Mouse (Mus musculus) urinary bladder, postnatal 36 days (tissue): ENCODE results near the gene Setdb2.
"Not testable (repeated sequence)": the region's sequence is repeated elsewhere in the genome, so short reads cannot be mapped to it uniquely, and the experiment has no call there.

Experiments used
- DNase-seq, 2 experiments: peaks; one replicate each; pipeline ENCODE4 v3.0.0; 2022; ENCODE audit warnings: low spot score in 2 of 2, mixed read lengths in 1 of 2

The Setdb2 gene

DNA sequence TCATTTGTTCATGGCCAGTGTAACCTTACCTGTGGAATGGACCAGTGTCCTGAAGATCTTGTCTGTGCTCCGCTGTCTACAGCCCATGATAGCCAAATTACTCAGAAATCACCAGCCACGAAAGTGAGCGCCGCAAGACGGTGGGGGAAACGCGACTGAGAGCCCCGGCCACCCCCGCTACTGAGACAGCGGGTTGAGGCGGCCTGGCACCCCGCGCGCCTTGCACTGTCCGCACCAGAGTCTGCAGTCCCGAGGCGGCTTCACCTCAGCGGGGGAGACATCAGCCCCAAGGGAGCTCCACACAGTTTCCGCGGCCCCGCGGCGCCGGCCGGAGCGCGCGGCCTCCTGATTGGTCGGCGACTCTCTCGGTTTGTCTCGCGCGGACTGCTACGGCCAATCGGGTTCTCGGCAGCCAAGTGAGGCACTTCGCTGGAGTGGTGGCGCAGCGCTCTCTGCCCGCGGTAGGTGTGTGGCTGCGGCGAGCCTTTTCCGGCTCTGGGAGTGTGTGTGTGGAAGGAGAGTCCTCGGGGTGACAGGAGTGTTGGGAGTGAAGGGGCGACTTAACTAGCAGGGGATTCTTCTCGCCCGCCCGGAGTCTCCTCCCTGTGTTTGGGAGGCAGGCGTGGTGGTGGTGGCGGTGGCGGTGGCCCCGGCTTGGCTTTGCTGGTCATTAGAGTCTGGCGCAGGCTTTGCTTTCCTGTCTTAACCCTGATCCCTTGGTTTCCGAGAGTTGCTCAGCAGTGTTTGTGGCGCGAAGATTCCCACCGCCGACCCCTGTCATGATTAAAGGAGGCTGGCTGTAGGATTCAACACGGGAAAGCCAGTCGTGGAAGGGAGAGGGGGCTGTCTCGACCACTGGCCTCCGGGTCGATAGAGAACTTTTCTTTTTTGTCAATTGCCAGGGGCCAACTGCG is at the start of gene Setdb2, which contains the start of gene Cab39l:
Gene Setdb2 (minus strand): TSS at position 327 of the 914 bp plus-strand sequence.
Gene Cab39l (plus strand): TSS at position 415 of the 914 bp plus-strand sequence.
- DNase-seq = peak; percentile 91 to 94

DNA sequence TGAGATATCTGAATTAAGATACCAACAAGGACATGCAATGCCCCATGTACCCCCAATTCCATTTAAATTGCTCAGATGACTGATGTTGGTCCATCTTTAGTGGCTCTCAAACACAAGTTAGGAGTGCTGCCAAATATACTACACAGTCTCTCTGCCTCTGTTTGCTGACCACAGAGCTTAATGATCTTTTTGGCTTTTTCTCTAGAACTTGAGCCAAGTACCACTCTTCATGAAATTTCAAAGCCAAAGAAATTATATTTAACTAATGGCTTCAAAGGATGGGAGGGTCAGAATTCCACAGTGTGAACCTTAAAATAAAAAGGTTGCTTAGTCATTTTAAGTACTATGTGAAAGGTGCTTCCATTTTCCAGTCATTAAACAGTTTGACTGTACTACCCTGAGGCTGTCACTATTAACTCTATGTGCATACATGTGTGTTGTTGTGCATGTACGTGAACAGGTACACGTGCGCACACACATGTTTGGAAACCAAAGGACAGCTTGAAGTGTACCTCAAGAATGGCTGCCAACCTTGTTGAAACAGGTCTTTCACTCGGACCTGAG is 44.6 kb upstream of the Setdb2 start:
- DNase-seq = no peak

DNA sequence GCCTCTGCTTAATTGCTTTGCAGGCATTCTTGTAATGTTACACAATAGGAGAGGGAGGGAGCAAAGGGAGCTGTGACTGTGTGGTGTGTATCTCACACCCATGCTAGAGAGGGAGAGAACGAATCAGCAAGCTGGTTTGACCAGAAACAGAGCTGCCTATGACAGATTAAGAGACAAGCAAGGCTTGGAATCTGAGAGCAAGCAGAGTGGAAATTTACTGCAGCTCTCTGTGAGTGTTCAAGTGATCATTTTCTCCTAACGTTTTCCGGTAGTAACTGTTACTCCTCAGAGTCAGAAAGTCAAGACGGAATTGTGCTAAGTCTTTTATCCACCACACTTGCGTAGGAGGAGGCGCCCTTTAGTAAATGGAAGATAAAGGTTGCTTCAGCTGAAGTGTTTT is 38.0 kb upstream of the Setdb2 start:
- DNase-seq = peak; percentile 32 to 35

DNA sequence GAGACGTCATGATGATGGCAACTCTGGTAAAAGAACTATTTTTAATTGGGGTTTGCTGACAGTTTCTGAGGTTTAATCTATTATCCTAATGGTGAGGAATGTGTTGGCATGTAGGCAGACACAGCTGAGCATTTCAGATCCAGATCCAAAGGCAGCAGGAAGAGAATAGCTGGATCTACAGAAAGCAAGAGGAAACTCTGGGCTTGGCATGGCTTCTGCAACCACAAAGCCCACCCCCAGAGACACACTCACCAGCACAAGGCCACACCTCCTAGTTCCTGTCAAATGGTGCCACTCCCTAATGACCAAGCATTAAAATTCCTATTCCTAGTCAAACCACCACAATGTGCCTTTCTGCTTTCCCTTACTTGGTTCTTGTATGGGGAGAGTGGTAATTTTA is 30.1 kb upstream of the Setdb2 start:
- DNase-seq = no peak

DNA sequence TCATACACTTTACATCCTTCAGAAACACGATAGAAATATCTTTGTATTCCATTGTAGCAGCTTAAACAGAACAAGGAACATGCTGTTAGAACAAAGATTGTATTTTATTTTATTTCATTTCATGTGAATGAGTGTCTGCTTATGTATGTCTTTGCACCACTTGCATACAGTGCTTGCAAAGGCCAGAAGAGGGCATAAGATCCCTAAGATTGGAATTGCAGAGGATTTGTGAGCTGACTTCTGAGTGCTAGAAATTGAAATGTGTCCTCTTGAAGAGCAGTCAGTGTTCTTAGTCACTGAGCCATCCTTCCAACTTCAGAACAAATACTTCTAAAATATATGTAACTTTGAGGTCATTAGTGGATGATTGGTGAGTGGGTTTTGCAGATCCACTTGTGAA is 27.1 kb upstream of the Setdb2 start:
- no peak for DNase-seq

DNA sequence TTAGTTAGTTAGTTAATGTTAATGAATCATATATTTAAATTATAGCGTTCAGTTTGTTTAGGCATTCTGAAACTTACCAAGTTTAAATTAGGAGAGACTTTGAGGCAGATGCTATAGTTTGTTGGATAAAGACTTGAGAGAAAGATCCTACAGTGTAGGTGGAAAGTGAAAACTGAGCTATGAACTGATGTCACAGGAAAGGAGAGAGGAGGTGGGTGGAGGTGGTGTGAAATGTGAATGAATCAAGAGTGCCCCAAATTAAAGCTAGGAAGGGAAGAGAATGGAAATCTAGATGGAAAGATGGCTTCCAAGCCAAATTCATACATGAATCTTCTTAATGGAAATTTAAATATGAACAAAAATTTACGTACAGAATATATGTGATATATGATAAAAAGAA is 25.8 kb upstream of the Setdb2 start:
- no peak for DNase-seq

DNA sequence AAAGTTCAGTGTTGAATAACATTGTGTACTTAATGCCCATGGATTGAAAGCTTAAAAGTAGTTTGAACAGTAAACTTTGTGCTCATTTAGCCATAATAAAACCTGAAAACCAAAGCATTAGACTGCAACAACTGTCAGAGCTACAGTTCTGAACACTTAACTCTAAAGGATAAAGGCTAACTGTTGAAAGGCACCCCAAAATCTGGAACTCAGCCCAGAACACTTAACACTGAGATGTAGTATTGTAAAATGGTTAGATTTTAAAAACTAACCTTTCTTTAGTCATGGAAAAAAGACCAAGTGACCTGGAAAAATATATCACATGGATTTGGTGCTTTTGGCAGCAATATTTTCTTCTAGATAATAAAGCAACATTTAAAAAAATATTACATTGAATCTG is 7.3 kb upstream of the Setdb2 start:
- no peak for DNase-seq

DNA sequence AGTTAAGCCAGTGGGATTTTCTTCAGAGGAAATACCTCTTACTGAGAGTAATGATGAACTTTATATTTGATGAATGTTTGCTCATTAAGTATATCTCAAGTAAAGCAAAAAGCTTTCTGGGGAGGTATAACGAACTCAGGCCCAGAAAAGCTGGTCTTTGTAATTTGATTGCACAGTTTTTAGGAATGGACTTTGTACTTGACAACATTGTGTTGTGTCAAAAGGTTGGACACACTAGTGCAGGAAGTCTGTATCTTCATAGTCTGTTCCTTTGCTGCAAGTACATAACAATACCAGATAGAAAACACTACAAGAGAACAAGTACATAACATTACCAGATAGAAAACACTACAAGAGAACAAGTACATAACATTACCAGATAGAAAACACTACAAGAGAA is 4.7 kb upstream of the Setdb2 start:
- DNase-seq = no peak

DNA sequence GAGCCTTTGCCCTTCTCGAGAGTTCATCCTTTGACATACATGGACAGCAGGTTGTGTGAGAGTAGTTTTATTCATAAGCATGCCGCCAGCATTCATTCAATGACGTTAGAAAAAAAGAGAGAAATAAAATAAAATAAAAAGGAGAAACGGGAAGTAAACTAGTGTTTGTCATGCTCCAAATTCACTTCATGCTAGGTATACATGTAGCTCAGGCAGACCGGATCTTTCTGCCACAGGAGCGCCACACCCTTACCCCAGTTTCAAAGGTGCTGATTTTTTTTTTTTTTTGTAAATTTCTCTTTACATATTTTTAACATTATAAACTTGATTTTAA is 755 bp upstream of the Setdb2 start:
- DNase-seq = no peak

DNA sequence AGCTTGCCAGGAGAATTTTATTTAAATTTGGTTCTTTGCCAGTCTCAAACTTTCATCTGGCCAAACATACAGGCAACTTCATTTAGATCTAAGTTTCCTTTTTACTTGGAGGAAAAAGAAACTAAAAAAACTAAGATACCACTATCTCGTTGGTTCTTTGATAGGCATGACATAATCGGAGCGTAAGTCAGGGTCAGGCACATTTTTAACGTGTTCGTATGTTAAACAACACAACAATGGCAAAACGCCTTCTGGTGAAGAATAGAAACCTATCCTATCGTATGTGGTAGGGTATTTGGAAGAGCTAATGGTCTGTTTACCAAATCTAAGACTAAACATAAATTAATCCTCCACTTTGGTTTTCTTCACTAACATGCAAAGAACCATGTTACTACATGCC is 645 bp downstream of the Setdb2 start:
- DNase-seq = no peak

DNA sequence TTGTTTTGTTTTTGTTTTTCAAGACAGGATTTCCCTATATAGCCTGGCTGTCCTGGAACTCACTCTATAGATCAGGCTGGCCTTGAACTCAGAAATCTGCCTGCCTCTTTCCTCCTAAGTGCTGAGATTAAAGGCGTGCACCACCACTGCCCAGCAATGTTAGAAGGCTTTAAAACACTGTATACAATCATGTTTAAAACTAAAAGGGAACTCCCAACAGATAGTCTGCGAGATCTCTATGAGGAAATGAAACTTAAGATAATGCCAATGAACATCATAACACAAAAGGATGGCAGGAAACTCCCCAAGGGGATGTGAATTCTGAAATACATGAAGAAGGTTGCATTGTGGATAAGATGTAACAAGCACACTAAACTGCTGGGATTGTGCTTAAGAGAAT is 2.2 kb downstream of the Setdb2 start:
- DNase-seq = no peak

DNA sequence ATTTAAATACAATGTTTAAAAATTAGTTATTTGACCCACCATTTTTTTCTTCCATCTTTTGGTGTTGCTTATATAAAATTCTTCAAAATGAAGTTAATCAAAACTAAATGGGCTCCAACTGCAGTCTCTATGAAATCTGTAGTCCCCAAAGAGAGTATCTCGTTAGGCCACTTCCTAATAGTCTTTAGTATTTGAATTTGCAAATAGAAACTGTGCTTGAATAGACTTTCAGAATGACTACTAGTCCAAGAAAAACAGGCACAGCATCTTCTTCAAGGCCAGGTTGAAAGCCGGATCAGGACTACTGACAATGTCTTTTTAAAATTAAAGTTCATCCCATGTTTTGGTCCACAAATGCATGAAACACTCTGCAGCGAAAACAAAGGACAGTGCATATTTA is 3.3 kb downstream of the Setdb2 start:
- DNase-seq = no peak

DNA sequence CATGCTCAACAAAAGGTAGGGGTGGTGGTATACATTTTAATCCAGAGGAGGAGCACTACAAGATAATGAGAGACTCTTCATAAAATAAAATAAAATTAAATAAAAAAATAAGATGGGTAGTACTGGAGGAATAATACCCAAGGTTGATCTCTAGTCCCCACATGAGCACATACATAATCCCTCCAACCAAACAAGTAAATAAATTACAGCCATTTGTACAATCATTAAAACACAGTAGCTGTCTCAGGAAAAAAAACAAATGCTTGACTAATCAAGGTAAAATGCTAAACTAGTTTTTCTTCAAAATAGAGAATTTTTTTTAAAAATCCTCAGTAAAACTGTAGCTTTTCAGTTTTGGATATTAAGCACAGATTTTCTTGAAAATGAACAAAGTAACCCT is 5.5 kb downstream of the Setdb2 start:
- no peak for DNase-seq

DNA sequence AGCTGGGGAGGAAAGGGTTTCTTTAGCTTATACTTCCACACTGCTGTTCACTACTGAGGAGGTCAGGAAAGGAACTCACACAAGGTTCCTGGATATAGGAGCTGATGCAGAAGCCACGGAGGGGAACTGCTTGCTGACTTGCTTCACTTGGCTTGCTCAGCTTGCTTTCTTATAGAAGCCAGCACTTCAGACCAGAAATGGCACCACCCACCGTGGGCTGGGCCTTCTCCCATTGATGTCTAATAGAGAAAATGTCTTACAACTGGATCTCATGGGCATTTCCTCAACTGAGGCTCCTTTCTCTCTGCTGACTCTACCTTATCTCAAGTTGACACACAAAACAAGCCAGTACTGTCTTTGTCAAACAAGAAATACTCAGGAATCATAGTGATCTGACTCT is 6.8 kb downstream of the Setdb2 start:
- no peak for DNase-seq

DNA sequence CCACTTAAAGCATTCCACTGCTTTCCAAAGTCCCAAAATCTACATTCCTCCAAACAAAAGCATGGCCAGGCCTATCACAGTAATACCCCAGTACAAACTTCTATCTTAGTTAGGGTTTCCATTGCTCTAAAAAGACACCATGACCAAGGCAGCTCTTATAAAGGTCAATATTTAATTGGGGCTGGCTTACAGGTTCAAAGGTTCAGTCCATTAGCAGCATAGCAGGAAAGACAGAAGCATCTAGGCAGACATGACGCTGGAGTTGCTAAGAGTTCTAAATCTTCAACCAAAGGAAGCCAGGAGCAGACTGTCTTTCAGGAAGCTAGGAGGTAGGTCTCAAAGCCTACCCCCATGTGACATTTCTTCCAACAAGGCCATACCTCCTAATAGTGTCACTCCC is 10.1 kb downstream of the Setdb2 start:
- no peak for DNase-seq

DNA sequence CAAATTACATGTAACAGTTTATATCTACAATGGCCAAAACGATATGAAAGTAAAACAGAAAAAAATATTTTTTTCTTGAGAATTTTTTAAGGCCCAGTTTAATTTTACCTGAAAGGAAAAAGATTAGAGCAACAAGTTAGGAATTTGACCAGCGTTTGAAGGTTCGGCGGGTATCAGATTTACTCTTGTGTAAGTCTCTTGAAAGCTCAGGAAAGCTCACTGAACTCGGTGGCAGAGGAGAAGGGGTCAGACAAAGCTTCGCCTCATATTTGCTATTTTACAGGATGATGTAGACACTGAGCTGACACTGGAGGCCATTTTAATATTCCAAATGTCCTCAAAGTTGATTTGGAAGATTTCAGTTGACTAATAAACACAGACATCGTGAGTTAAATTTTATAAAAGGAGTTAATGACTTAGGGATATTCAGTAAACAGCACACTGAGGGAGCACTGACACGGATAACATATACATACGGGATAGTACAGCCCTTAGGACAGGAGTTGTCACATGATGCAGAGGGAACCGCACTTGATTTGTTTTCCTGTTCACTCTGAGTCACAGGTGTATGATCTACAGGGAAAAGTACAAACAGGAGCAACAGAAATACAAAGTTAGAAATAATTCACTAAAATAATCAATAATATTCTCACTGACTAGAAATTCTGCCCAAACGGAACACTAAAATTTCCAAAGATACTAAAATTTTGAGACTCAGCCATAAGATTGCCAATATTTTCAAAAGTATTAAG is 17.6 kb downstream of the Setdb2 start:
- no peak for DNase-seq

DNA sequence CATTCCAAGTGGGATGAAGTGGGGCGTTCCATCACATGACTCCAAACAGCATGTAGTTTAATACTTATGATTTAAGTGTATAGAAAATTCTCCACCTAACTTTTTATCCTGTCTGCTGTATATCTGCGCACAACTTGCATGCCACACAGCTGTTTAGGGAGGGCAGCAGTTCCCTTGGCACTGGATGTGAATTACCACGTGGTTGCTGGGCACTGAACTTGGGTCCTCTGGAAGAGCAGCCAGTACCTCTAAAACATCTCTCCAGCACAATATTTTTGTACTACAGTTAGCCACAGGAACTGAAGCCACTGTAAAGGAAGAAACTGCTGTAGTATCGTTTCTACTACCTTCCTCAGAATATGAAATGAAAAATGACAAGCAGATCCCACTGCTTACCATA is 22.5 kb downstream of the Setdb2 start:
- no peak for DNase-seq

DNA sequence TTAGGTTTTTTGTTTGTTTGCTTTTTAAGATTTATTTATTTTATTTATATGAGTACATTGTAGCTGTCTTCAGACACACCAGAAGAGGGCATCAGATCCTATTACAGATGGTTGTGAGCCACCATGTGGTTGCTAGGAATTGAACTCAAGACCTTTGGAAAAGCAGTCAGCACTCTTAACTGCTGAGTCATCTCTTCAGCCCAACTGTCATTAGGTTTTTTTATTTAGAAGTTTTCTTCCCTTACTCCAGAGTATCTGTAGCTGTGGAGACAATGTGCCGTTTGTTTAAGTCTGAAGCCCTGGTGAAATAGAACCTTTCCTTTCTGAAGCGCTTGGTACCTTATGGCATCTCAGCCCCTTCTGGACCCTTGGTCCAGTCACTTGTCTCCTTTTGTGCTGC is 25.7 kb downstream of the Setdb2 start:
- DNase-seq = not testable (repeated sequence)

DNA sequence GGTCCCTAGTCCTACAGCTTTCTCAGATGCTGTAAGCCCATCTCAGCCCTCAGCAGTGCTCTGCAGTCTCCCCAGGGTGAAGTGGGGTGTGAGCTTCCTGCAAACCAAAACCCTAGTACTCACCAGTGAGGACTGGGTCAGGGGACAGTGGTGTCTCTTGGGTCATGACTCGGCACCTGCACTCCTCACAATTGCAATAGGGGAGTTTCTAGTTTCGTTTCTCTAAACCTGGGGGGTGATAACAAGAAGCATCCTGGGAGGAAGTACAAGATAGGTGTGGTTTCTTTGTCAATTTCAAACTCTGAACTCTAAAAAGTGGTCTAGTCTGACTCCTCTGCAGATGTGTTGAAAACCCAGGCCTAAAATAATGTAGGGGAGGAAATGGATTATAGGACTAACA is 43.7 kb downstream of the Setdb2 start:
- DNase-seq = no peak

DNA sequence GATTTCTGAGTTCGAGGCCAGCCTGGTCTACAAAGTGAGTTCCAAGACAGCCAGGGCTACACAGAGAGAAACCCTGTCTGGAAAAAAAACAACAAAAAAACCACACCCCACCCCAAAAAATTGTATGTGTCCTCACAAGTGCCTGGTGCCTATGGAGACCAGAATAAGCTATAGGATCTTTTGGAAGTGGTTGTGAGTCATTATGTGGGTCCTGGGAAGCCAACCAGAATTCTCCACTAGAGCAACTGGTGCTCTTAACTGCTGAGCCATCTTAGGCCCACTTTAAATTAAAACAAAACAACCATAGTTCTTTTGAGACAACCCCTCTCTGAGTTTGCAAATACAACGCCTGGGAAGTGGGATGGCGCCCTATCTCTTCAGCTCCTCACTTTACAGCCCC is 45.4 kb downstream of the Setdb2 start, which contains the start of gene Phf11c:
Gene Phf11c (minus strand): TSS at position 101 of the 400 bp plus-strand sequence.
- DNase-seq = no peak

DNA sequence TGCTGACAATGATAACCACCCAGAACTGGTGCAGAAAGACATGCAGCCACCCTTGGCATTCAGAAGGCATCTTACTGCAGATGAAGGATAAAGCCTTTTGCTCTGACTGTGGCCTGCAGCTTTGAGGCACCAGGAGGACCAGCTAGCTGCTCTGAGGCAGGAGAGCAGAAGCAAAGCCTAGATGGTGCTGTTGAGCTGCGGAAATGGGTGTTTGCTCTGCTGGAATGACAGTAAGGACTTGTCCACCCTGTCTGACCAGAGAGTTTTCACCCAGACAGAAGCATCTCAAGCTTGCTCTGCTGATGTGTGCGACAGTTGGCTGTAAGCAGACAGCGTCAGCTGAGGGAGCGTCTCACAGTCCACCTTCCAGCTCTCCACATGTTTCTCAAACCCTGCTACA is 50.5 kb downstream of the Setdb2 start:
- DNase-seq = peak; percentile 15 to 27

DNA sequence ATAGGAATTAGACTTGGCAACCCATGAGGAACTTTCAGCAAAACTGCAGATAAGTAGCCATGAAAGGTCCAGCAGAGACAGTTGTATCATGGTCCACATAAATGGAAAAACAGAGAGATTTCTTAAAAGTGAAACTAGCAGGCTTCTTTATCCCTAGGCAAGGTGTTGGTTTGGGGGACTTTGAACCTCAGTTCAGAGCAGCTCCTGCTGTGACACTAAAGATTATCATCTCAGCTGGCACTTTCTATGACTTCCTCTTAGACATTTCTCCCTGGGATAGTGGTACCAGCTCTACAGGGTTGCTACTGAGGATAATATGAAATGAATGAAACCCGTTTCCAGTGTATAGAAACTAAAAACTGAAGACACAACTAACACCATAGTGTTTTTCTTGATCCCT is 51.2 kb downstream of the Setdb2 start:
- DNase-seq = no peak
